Mouse (Mus musculus): Measurements from ENCODE around the gene Myh7b. TPM values are rescaled to one million over a fixed set of nuclear protein-coding genes. Genes with fewer than 3 reads are reported as not detected.
A peak's percentile ranks its signal among the peaks of the same experiment; 100 is the strongest.
"Not testable (repeated sequence)": the region's sequence is repeated elsewhere in the genome, so short reads cannot be mapped to it uniquely, and the experiment has no call there.

Gene Myh7b
- polyA plus RNA-seq, 1 experiment from 2014 or later: 0.61 TPM

DNA sequence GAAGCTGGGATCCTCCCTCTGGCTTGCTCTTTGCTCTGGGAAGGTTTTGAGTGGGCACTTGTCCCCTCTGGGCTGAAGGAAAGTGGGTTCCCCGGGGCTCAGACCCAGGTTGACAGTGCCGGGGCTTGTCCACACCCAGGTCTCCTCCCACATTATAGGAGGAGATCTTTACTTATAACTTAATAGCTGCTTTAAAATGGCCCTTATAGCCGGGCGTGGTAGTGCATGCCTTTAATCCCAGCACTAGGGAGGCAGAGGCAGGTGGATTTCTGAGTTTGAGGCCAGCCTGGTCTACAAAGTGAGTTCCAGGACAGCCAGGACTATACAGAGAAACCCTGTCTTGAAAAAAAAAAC, 5.8 kb upstream of the Myh7b start:
- not testable (repeated sequence) for H3K9me3 ChIP-seq (replicated peaks); H3K27ac ChIP-seq; H3K9ac ChIP-seq; H3K27me3 ChIP-seq; H3K36me3 ChIP-seq; ATAC-seq (ENCODE audit: low FRiP score); H3K4me1 ChIP-seq; H3K4me2 ChIP-seq (replicated peaks); H3K4me3 ChIP-seq
- 83% methylated on average over 4 of the region's 4 CpGs for WGBS

DNA sequence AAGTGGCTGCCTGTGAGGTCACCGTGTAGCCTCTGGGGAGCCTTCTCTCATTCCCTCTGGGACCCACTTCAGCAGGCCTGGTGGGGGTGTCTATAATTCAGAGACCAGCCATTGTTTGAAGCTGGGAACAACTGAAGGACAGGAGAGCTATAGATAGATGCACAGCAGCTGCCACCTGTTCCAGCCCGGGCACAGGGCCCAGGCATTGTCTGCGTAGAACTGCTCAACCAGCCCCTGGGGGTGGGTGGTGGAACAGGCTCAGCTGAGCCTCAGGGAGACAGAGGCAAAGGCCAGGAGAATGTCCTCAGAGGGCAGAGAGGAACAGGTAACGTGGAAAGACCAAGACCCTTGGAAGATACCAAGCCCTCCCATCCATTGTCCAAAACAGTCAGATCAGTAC, 4.7 kb upstream of the Myh7b start:
- no peaks in the 10 kb centered on the region for H3K9me3 ChIP-seq (replicated peaks)
- no peak for ATAC-seq (ENCODE audit: low FRiP score)
- H3K4me3 ChIP-seq: no peak overlapping the region
- H3K36me3 ChIP-seq: no peaks in the 10 kb centered on the region
- peaks cover 6% of the 10 kb centered on the region; the same call in 1 of the 2 replicates for H3K27me3 ChIP-seq
- H3K4me1 ChIP-seq: no peaks in the 10 kb centered on the region
- H3K4me2 ChIP-seq (replicated peaks): no peak overlapping the region
- WGBS: 81% methylated on average over 4 of the region's 4 CpGs
- no peak overlapping the region for H3K27ac ChIP-seq
- no peak overlapping the region for H3K9ac ChIP-seq

DNA sequence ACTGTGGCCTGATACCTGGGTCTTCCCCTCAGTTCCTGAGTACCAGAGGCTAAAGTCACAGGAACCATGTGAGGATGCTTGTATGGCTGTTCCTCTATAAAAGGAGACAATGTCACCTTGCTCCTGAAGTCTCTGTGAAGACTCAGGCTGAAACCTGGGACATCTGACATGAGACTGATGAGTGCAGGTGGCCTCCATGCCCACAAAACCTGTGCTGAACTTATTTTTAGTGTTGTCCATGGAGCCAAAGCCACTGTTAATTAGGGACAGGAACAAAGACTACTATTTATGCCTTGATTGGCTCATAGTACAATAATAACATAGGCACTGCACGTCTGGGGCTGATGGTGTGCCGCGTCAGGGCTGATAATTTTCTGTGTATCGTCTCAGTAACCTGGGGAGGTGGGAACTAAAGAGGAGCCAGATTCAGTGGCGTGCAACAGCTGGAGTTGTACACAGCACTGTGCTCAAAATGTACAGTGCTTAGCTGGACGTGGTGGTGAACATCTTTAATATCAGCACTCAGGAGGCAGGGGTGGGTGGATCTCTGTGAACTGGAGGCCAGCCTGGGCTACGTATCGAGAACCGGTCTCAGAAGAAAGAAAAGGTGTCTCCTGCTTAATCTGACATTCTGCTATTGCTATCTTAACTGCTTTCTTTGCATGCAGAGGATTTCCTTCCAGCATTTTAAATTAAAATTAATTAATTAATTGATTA, 980 bp downstream of the Myh7b start:
- peaks cover 9% of the 10 kb centered on the region; the same call in 1 of the 2 replicates for H3K27me3 ChIP-seq
- no peak overlapping the region for H3K4me3 ChIP-seq
- no peak overlapping the region for H3K9ac ChIP-seq
- H3K4me1 ChIP-seq: peaks cover 7% of the 10 kb centered on the region
- H3K27ac ChIP-seq: no peak overlapping the region
- no peak for ATAC-seq (ENCODE audit: low FRiP score)
- no peak overlapping the region for H3K4me2 ChIP-seq (replicated peaks)
- no peaks in the 10 kb centered on the region for H3K9me3 ChIP-seq (replicated peaks)
- 89% methylated on average over 9 of the region's 9 CpGs for WGBS
- H3K36me3 ChIP-seq: no peaks in the 10 kb centered on the region

DNA sequence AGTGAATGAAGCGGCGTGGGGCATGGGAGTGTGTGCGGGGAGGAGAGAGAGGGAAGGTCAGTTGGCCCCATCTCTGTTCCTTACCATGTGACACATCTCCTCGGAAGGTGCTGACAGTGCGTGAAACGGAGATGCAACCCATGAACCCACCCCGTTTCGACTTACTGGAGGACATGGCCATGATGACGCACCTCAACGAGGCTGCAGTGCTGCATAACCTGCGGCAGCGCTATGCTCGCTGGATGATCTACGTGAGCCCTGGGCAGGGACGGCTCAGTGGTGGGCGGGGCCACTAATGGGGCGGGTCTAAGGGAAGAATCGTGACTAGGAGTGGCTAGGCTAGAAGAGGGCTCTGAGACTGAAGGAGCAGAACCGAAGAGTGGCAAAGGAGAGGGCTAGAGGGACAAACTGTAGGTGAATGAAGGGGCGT, 2.3 kb downstream of the Myh7b start:
- H3K4me1 ChIP-seq: peaks cover 7% of the 10 kb centered on the region
- no peak overlapping the region for H3K9ac ChIP-seq
- WGBS: 8% methylated on average over 20 of the region's 20 CpGs
- peaks cover 14% of the 10 kb centered on the region; the same call in 1 of the 2 replicates for H3K27me3 ChIP-seq
- no peaks in the 10 kb centered on the region for H3K9me3 ChIP-seq (replicated peaks)
- peak overlapping the region; percentile 16 for H3K4me3 ChIP-seq
- H3K27ac ChIP-seq: no peak overlapping the region
- H3K4me2 ChIP-seq (replicated peaks): peak overlapping the region; percentile 53
- peak; percentile 78 for ATAC-seq (ENCODE audit: low FRiP score)
- no peaks in the 10 kb centered on the region for H3K36me3 ChIP-seq

GRCm38 (mm10) chr2:155613953-155614352, 2.9 kb downstream of the Myh7b start:
- 76% methylated on average over 8 of the region's 8 CpGs for WGBS
- peaks cover 7% of the 10 kb centered on the region for H3K4me1 ChIP-seq
- H3K9ac ChIP-seq: no peak overlapping the region
- H3K36me3 ChIP-seq: no peaks in the 10 kb centered on the region
- ATAC-seq (ENCODE audit: low FRiP score): no peak
- peaks cover 14% of the 10 kb centered on the region; the same call in 1 of the 2 replicates for H3K27me3 ChIP-seq
- no peak overlapping the region for H3K4me3 ChIP-seq
- peak overlapping the region; percentile 53 for H3K4me2 ChIP-seq (replicated peaks)
- no peak overlapping the region for H3K27ac ChIP-seq
- H3K9me3 ChIP-seq (replicated peaks): no peaks in the 10 kb centered on the region

- H3K27me3 ChIP-seq: peaks cover 15% of the 10 kb centered on the region; the same call in 1 of the 2 replicates
- no peak for ATAC-seq (ENCODE audit: low FRiP score)
- H3K4me1 ChIP-seq: peaks cover 7% of the 10 kb centered on the region
- no peak overlapping the region for H3K4me3 ChIP-seq
- WGBS: 55% methylated on average over 6 of the region's 6 CpGs
- H3K36me3 ChIP-seq: no peaks in the 10 kb centered on the region
- no peaks in the 10 kb centered on the region for H3K9me3 ChIP-seq (replicated peaks)
- H3K4me2 ChIP-seq (replicated peaks): no peak overlapping the region
- H3K9ac ChIP-seq: no peak overlapping the region
- H3K27ac ChIP-seq: no peak overlapping the region
Observed at GRCm38 (mm10) chr2:155616971-155617370, 6.0 kb downstream of the Myh7b start.

DNA sequence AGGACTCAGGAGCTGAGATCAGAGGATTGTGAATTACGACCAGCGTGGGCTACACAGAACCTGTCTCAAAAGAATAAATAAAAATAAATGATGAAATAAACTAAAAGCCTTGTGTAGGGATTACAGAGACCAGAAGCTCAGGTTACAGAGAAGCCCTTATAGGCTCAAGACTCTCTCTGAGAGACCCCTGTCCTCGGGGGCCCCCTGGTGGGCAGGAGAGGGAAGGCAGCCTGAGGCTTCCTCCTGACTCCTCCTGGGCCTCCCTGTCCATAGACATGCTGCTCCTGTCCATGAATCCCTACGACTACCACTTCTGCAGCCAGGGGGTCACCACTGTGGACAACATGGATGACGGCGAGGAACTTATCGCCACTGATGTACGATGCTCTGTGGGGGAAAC, 8.8 kb downstream of the Myh7b start:
- no peaks in the 10 kb centered on the region for H3K4me1 ChIP-seq
- H3K9ac ChIP-seq: no peak overlapping the region
- H3K36me3 ChIP-seq: no peaks in the 10 kb centered on the region
- H3K27ac ChIP-seq: no peak overlapping the region
- H3K4me2 ChIP-seq (replicated peaks): no peak overlapping the region
- no peak overlapping the region for H3K4me3 ChIP-seq
- H3K9me3 ChIP-seq (replicated peaks): no peaks in the 10 kb centered on the region
- H3K27me3 ChIP-seq: peaks cover 25% of the 10 kb centered on the region; the same call in 1 of the 2 replicates
- 15% methylated on average over 8 of the region's 8 CpGs for WGBS
- peak; percentile 80 for ATAC-seq (ENCODE audit: low FRiP score)

DNA sequence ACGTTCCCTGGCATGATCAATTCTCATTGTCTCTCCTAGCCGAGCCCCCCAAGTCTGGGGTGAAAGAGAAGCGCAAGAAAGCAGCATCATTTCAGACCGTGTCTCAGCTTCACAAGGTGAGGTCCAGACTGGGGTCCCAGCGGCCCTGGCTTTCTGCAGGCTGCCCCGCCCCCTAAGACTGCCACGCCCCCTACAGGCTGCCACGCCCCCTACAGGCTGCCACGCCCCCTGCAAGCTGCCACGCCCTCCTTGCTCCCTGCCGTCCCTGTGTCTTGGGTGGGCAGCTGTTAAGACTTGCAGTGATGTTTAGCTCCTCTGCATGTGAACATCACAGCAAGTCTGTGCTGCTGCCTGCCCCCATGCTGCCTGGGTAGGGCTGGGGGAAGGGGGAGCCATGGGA, 11.6 kb downstream of the Myh7b start:
- Histone ChIP-seq H3K9ac (no peak overlapping the region), H3K27me3 (peaks cover 38% of the 10 kb centered on the region), H3K27ac (no peak overlapping the region), H3K4me1 (peaks cover 6% of the 10 kb centered on the region; the same call in 1 of the 2 replicates), H3K4me3 (no peak overlapping the region), H3K9me3 (replicated peaks) (no peaks in the 10 kb centered on the region), H3K36me3 (no peaks in the 10 kb centered on the region), H3K4me2 (replicated peaks) (no peak overlapping the region)
- 26% methylated on average over 11 of the region's 11 CpGs for WGBS
- no peak for ATAC-seq (ENCODE audit: low FRiP score)

DNA sequence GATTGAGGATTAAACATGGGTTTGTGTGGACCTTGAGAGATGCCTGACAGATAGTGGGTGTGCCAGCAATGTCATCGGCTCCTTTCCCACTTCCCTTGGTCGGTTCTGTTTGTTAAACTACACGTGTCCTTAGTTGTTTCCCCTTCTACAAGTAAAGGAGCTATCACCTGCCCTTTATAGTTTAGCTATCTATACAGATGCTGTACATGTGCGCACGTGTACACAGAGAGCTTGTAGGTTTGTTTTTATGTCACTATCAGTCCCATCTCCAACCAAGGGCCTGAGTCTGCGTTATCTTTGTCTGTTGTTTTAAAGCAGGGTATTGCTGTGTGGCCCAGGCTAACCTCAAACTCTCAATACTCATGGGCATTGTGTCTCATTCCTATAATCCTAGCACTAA, 13.0 kb downstream of the Myh7b start:
- 87% methylated on average over 6 of the region's 6 CpGs for WGBS
- peaks cover 52% of the 10 kb centered on the region for H3K27me3 ChIP-seq
- no peaks in the 10 kb centered on the region for H3K9me3 ChIP-seq (replicated peaks)
- H3K4me3 ChIP-seq: no peak overlapping the region
- no peaks in the 10 kb centered on the region for H3K36me3 ChIP-seq
- H3K27ac ChIP-seq: no peak overlapping the region
- no peak overlapping the region for H3K4me2 ChIP-seq (replicated peaks)
- ATAC-seq (ENCODE audit: low FRiP score): no peak
- H3K9ac ChIP-seq: no peak overlapping the region
- peaks cover 6% of the 10 kb centered on the region; the same call in 1 of the 2 replicates for H3K4me1 ChIP-seq

GRCm38 (mm10) chr2:155624730-155625129, 13.7 kb downstream of the Myh7b start:
- no peak for ATAC-seq (ENCODE audit: low FRiP score)
- H3K4me2 ChIP-seq (replicated peaks): no peak overlapping the region
- no peak overlapping the region for H3K27ac ChIP-seq
- H3K9ac ChIP-seq: no peak overlapping the region
- peaks cover 14% of the 10 kb centered on the region for H3K4me1 ChIP-seq
- peaks cover 59% of the 10 kb centered on the region for H3K27me3 ChIP-seq
- no peak overlapping the region for H3K4me3 ChIP-seq
- WGBS: 38% methylated on average over 10 of the region's 10 CpGs
- H3K36me3 ChIP-seq: no peaks in the 10 kb centered on the region
- no peaks in the 10 kb centered on the region for H3K9me3 ChIP-seq (replicated peaks)

DNA sequence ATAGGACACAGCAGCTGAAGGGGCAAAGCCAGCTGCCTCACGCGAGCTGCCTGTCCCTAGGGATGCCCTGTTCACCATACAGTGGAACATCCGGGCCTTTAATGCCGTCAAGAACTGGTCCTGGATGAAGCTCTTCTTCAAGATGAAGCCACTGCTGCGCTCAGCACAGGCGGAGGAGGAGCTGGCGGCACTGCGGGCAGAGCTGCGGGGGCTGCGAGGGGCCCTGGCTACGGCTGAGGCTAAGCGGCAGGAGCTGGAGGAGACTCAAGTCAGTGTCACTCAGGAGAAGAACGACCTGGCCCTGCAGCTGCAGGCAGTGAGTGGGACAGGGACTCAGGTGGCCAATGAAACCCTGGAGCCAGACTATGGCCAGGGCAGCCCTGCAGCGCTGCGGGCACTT, 15.3 kb downstream of the Myh7b start:
- Histone ChIP-seq H3K9me3 (replicated peaks) (no peaks in the 10 kb centered on the region), H3K4me2 (replicated peaks) (no peak overlapping the region), H3K9ac (0 out of 2 replicates have a peak overlapping the region, but pooled peaks have one; percentile 1), H3K36me3 (0 out of 2 replicates have a peak, but pooled peaks cover 3% of the 10 kb centered on the region), H3K27me3 (peaks cover 69% of the 10 kb centered on the region), H3K4me1 (peaks cover 29% of the 10 kb centered on the region), H3K4me3 (no peak overlapping the region), H3K27ac (no peak overlapping the region)
- 0 out of 2 replicates have a peak, but pooled peaks have one; percentile 3 for ATAC-seq (ENCODE audit: low FRiP score)
- WGBS: 47% methylated on average over 15 of the region's 15 CpGs

DNA sequence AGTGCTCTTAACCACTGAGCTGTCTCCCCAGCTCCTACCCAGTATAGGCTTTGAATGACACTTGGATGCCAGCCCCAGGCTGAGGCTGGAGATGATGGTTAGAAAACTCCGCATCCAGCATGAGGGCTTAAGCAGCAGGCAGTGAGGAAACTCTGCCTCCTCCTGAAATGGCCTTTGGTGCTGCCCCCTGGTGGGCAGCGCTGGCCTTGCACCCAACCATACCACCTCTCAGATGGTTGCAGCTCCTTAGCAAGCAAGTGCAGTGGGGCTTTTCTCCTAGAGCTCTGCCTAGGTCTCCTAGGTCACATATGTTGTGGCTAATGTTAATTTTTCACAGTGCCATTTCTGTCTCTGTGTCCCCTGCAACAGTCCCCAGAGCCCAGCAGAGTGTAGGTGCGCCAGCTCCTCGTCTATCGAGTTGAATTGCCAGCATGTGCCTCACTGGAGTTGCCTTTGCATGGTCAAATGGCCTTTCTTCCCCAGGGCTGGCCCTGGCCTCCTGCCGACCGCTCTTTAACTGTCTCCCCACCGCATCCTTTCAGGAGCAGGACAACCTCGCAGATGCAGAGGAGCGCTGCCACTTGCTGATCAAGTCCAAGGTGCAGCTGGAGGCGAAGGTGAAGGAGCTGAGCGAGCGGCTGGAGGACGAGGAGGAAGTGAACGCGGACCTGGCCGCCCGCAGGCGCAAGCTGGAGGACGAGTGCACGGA, 16.2 kb downstream of the Myh7b start:
- Histone ChIP-seq H3K27ac (no peak overlapping the region), H3K4me3 (no peak overlapping the region), H3K4me1 (peaks cover 32% of the 10 kb centered on the region), H3K9me3 (replicated peaks) (no peaks in the 10 kb centered on the region), H3K27me3 (peaks cover 75% of the 10 kb centered on the region), H3K36me3 (peaks cover 11% of the 10 kb centered on the region; the same call in 1 of the 2 replicates), H3K4me2 (replicated peaks) (no peak overlapping the region), H3K9ac (no peak overlapping the region)
- no peak for ATAC-seq (ENCODE audit: low FRiP score)
- WGBS: 43% methylated on average over 21 of the region's 21 CpGs
